Mouse (Mus musculus) liver, postnatal 0 days (tissue): ENCODE results near the gene Gabrb3. TPM values are rescaled to one million over a fixed set of nuclear protein-coding genes. Genes with fewer than 3 reads are reported as not detected.

Experiments
- ATAC-seq: fragments of 200-750 bp; cut with Nextera tagmentation; 2 replicates; pipeline ENCODE4 v1.8.0; 2017; ENCODE audit warnings: mild to moderate bottlenecking, moderate library complexity
- DNase-seq: peaks from one replicate; pipeline ENCODE4 v3.0.0-alpha.2; 2016
- H3K27ac ChIP-seq: fragments of 300-500 bp; sonication (generic); 2 replicates; pipeline ENCODE4 v1.5.1; 2014; ENCODE audit warnings: antibody characterized with exemption, moderate library complexity, mild to moderate bottlenecking, low read depth
- H3K27me3 ChIP-seq: fragments of 300-500 bp; sonication (generic); 2 replicates; pipeline ENCODE4 v1.6.1; 2014; ENCODE audit warnings: low read length, control low read depth, mixed read lengths; ENCODE audit not compliant: insufficient read depth
- H3K36me3 ChIP-seq: fragments of 300-500 bp; sonication (generic); replicated peaks from 2 replicates; pipeline ENCODE4 v1.6.1; 2014; ENCODE audit warnings: mild to moderate bottlenecking, control low read depth, low read length, moderate library complexity, mixed read lengths; ENCODE audit not compliant: insufficient read depth
- H3K4me1 ChIP-seq: fragments of 300-500 bp; sonication (generic); 2 replicates; pipeline ENCODE4 v1.6.1; 2014; ENCODE audit warnings: antibody characterized with exemption, mild to moderate bottlenecking, control low read depth; ENCODE audit not compliant: insufficient read depth
- H3K4me2 ChIP-seq: fragments of 300-500 bp; sonication (generic); 2 replicates; pipeline ENCODE4 v1.6.1; 2014; ENCODE audit warnings: low read depth, mild to moderate bottlenecking, low read length, moderate library complexity, mixed read lengths
- H3K4me3 ChIP-seq: fragments of 300-500 bp; sonication (generic); 2 replicates; pipeline ENCODE4 v1.5.1; 2014; ENCODE audit warnings: low read depth, low read length
- H3K9ac ChIP-seq: fragments of 300-500 bp; sonication (generic); replicated peaks from 2 replicates; pipeline ENCODE4 v1.6.1; 2014; ENCODE audit warnings: mild to moderate bottlenecking, moderate library complexity
- H3K9me3 ChIP-seq: fragments of 300-500 bp; sonication (generic); 2 replicates; pipeline ENCODE4 v1.6.1; 2016; ENCODE audit warnings: mild to moderate bottlenecking, control low read depth, low read length, mixed read lengths
- CTCF ChIP-seq: sonication (generic); IDR thresholded peaks from 2 replicates; pipeline ENCODE4 v1.5.1; 2016; ENCODE audit warnings: antibody characterized with exemption, low read depth
- EP300 ChIP-seq: IDR thresholded peaks from 2 replicates; pipeline ENCODE4 v1.6.1; 2016; ENCODE audit warnings: antibody characterized with exemption, low read depth, mild to moderate bottlenecking
- WGBS: fragments of 180-500 bp; shearing (Covaris S2); extraction: QIAGEN DNeasy Blood & Tissue Kit; methylation state at CpG from one replicate; pipeline ENCODE4 v1.1.7; 2014; ENCODE audit not compliant: insufficient replicate concordance; 5-methylcytosine and 5-hydroxymethylcytosine counted together
- polyA plus RNA-seq: library from polyadenylated mRNA; unstranded; fragments of >200 nt; fragmentation: Nextera tagmentation; extraction: Ambion mirVana; gene quantifications from 2 replicates; pipeline ENCODE4 v1.2.1, GENCODE M21; 2015

Gene Gabrb3
- 0.02 TPM in 1 of 2 replicates, not detected in the other for polyA plus RNA-seq

DNA sequence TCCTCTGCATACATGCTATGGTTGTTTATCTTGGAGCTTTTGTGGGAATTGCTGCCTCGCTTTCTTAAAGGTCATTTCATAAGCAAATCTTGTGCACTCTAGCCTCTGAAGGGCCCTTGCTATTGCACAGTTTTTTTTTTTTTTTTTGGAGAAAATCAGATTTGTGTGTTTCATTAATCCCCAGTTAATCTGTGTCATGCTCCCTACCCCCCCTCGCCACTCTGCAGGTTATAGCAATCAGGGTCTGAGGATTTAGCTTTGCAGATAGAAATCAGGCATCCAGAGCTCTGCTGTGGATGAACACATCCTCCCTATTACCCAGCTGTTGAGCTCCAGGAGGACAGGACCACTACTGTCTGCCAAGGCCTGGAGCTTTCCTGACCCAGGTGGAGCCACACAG is at the start of gene Gabrb3:
TSS of gene Gabrb3 (plus strand) at position 301 of the 400 bp plus-strand sequence.
- WGBS = 61% methylated on average over 2 of the region's 2 CpGs
- Histone ChIP-seq H3K36me3 (no peaks in the 10 kb centered on the region), H3K27me3 (no peaks in the 10 kb centered on the region), H3K4me2 (no peak within 1 kb of the TSS), H3K4me1 (no peaks in the 10 kb centered on the region), H3K4me3 (no peak within 1 kb of the TSS), H3K27ac (no peak within 1 kb of the TSS), H3K9ac (no peak within 1 kb of the TSS), H3K9me3 (no peaks in the 10 kb centered on the region)
- ATAC-seq (no peak), DNase-seq (no peak)
- TF ChIP-seq EP300 = no peak
- TF ChIP-seq CTCF = no peak

- H3K9ac ChIP-seq = no peak overlapping the region
- no peaks in the 10 kb centered on the region for H3K9me3 ChIP-seq
- H3K36me3 ChIP-seq = no peaks in the 10 kb centered on the region
- WGBS = 25% methylated on average over 4 of the region's 4 CpGs
- H3K4me1 ChIP-seq = no peaks in the 10 kb centered on the region
- TF ChIP-seq CTCF = peak; percentile 31
- TF ChIP-seq EP300 = no peak
- no peak overlapping the region for H3K4me3 ChIP-seq
- H3K4me2 ChIP-seq = no peak overlapping the region
- peaks cover 11% of the 10 kb centered on the region for H3K27me3 ChIP-seq
- no peak overlapping the region for H3K27ac ChIP-seq
- no peak for ATAC-seq
- DNase-seq = no peak
Measured at GRCm38 (mm10) chr7:57384112-57384511, 35.4 kb upstream of the Gabrb3 start.

- H3K9me3 ChIP-seq = no peaks in the 10 kb centered on the region
- no peak within 1 kb of the TSS for H3K4me3 ChIP-seq
- ATAC-seq (no peak), DNase-seq (no peak)
- H3K4me1 ChIP-seq = no peaks in the 10 kb centered on the region
- 3% methylated on average over 59 of the region's 71 CpGs for WGBS
- H3K27me3 ChIP-seq = peaks cover 11% of the 10 kb centered on the region
- no peak for TF ChIP-seq CTCF
- no peak for TF ChIP-seq EP300
- no peak within 1 kb of the TSS for H3K27ac ChIP-seq
- no peak within 1 kb of the TSS for H3K9ac ChIP-seq
- H3K36me3 ChIP-seq = no peaks in the 10 kb centered on the region
- H3K4me2 ChIP-seq = peak within 1 kb of the TSS; percentile 23; the same call in 1 of the 2 replicates
Measured at GRCm38 (mm10) chr7:57386517-57387340, 32.8 kb upstream of the Gabrb3 start, which contains the start of gene Gabrg3. TSS of gene Gabrg3 (minus strand) at chr7:57387188.

DNA sequence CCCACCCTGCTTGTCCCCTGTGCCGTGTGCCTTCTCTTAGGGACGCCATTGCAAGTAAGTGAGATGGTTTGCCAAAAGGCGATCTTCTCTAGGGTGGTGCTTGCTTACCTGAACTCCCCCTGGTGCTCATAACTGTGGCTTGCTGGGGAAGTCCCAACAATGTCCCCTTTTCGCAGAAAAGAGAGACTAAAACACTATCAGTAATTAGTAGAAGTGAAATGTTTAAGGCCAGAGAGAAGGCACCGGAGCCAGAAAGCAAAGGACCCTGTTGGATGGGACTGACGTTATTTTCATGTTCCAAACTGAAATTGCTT is 32.2 kb upstream of the Gabrb3 start:
- 0 out of 2 replicates have a peak overlapping the region, but pooled peaks have one; percentile 23 for H3K4me2 ChIP-seq
- no peaks in the 10 kb centered on the region for H3K36me3 ChIP-seq
- H3K27ac ChIP-seq = no peak overlapping the region
- H3K4me3 ChIP-seq = no peak overlapping the region
- DNase-seq (no peak), ATAC-seq (no peak)
- no peaks in the 10 kb centered on the region for H3K4me1 ChIP-seq
- WGBS = 29% methylated on average over 6 of the region's 6 CpGs
- H3K9ac ChIP-seq = no peak overlapping the region
- peaks cover 11% of the 10 kb centered on the region for H3K27me3 ChIP-seq
- TF ChIP-seq CTCF (no peak), EP300 (no peak)
- no peaks in the 10 kb centered on the region for H3K9me3 ChIP-seq

GRCm38 (mm10) chr7:57390046-57390445 is 29.4 kb upstream of the Gabrb3 start:
- no peaks in the 10 kb centered on the region for H3K9me3 ChIP-seq
- no peak overlapping the region for H3K4me3 ChIP-seq
- no peak for ATAC-seq
- no peak overlapping the region for H3K4me2 ChIP-seq
- no peak overlapping the region for H3K27ac ChIP-seq
- WGBS = 31% methylated on average over 4 of the region's 4 CpGs
- DNase-seq = no peak
- H3K4me1 ChIP-seq = no peaks in the 10 kb centered on the region
- H3K27me3 ChIP-seq = peaks cover 11% of the 10 kb centered on the region
- TF ChIP-seq CTCF (no peak), EP300 (no peak)
- no peaks in the 10 kb centered on the region for H3K36me3 ChIP-seq
- H3K9ac ChIP-seq = no peak overlapping the region

DNA sequence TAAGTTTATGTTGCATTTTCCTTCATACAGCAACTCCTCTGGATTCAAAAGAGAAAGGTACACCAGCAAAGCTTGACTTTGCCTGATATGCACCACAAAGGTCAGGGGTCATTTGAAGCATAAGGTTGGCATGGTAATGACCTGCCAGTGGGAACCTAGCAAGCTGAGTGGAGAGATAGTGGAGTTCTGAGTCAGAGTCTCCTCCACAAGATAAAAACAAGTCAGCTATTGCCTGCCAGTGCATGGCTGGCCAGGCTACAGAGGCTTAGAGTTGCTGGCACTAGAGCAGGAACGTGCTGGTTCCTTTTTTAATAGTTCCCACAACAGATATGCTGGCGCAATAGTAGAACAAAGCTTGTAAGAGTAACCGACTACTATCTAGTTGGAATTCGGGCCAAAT is 25.9 kb upstream of the Gabrb3 start:
- H3K27me3 ChIP-seq = no peaks in the 10 kb centered on the region
- H3K4me3 ChIP-seq = no peak overlapping the region
- no peak for DNase-seq
- TF ChIP-seq EP300 (no peak), CTCF (no peak)
- H3K9ac ChIP-seq = no peak overlapping the region
- H3K4me2 ChIP-seq = no peak overlapping the region
- no peaks in the 10 kb centered on the region for H3K4me1 ChIP-seq
- WGBS = 63% methylated on average over 4 of the region's 4 CpGs
- no peaks in the 10 kb centered on the region for H3K36me3 ChIP-seq
- H3K27ac ChIP-seq = no peak overlapping the region
- no peak for ATAC-seq
- no peaks in the 10 kb centered on the region for H3K9me3 ChIP-seq
